ENCODE assay signal across 13 mouse cellular contexts in genomic region chr2:21037607-21038006, GRCm38 (mm10).
DNase-seq lines count a peak whose midpoint lies in the region; ATAC-seq and TF ChIP-seq lines count a peak whose summit lies in the region.
"Had no signal": no experiment of that assay in that cellular context is flagged by ENCODE, and none has a peak within 500 bp of the region (broad histone marks: within the 10 kb centered on the region; RNA-seq: fewer than 3 reads in every experiment).

No protein-coding gene starts in this region.

- H3K9ac ChIP-seq in forebrain, embryonic 13.5 days = no peak overlapping the region
- no peak overlapping the region for H3K9ac ChIP-seq in forebrain, embryonic 11.5 days (ENCODE audit: low read length)
- H3K9ac ChIP-seq: neural tube, embryonic 15.5 days had no signal

- TF ChIP-seq CTCF in left cerebral cortex, adult 2 months (IDR thresholded peaks at IDR 0.05) = no peak

- H3K4me3 ChIP-seq in forebrain, embryonic 13.5 days = no peak overlapping the region
- no peak overlapping the region for H3K4me3 ChIP-seq in forebrain, embryonic 11.5 days (ENCODE audit: low read depth, low read length)
- no peak overlapping the region for H3K4me3 ChIP-seq in left cerebral cortex, adult 2 months
- H3K4me3 ChIP-seq: neural tube, embryonic 15.5 days had no signal

- peaks cover 18% of the 10 kb centered on the region for H3K4me1 ChIP-seq in forebrain, embryonic 13.5 days
- peaks cover 2% of the 10 kb centered on the region; the same call in 1 of the 2 replicates for H3K4me1 ChIP-seq in forebrain, embryonic 11.5 days (replicated peaks; ENCODE audit: control insufficient read depth, insufficient read depth, low read length)

- H3K27me3 ChIP-seq in forebrain, embryonic 13.5 days = peaks cover 5% of the 10 kb centered on the region; the same call in 1 of the 2 replicates
- H3K27me3 ChIP-seq in forebrain, embryonic 11.5 days (ENCODE audit: control insufficient read depth, insufficient read depth, low read length) = no peaks in the 10 kb centered on the region
- H3K27me3 ChIP-seq: neural tube, embryonic 15.5 days had no signal

- no peaks in the 10 kb centered on the region for H3K9me3 ChIP-seq in forebrain, embryonic 13.5 days (replicated peaks)
- no peaks in the 10 kb centered on the region for H3K9me3 ChIP-seq in forebrain, embryonic 11.5 days (ENCODE audit: control insufficient read depth, low read length)
- H3K9me3 ChIP-seq: neural tube, embryonic 15.5 days had no signal

- no peak overlapping the region for H3K4me2 ChIP-seq in forebrain, embryonic 13.5 days
- no peak overlapping the region for H3K4me2 ChIP-seq in forebrain, embryonic 11.5 days (ENCODE audit: low read depth, low read length, severe bottlenecking)
- H3K4me2 ChIP-seq: liver, embryonic 11.5 days; neural tube, embryonic 15.5 days had no signal

- ATAC-seq in forebrain, embryonic 13.5 days = peak; percentile 37; the same call in 1 of the 2 replicates
- ATAC-seq in forebrain, embryonic 11.5 days (replicated peaks; ENCODE audit: low FRiP score) = no peak

- intact Hi-C loops in left cerebral cortex, adult 2 months (cut with DNase I) = loop anchor here (1.0 kb wide), 4 partner anchors 17 to 104 kb away; no protein-coding TSS in a partner anchor
- intact Hi-C loops in heart, postnatal 10 days (cut with DNase I) = loop anchor here (5.0 kb wide), 2 partner anchors 65 to 135 kb away; no protein-coding TSS in a partner anchor

- WGBS in forebrain, embryonic 13.5 days = 75% methylated on average over 3 of the region's 3 CpGs
- 87% methylated on average over 3 of the region's 3 CpGs for WGBS in forebrain, embryonic 11.5 days

- no peaks in the 10 kb centered on the region for H3K36me3 ChIP-seq in forebrain, embryonic 13.5 days (ENCODE audit: poor library complexity, severe bottlenecking)
- no peaks in the 10 kb centered on the region for H3K36me3 ChIP-seq in forebrain, embryonic 11.5 days (ENCODE audit: control insufficient read depth, insufficient read depth, low read length)
- H3K36me3 ChIP-seq: neural tube, embryonic 15.5 days had no signal

- DNase-seq in forebrain, embryonic 11.5 days (ENCODE audit: low spot score) = no peak
- no peak for DNase-seq in left cerebral cortex, adult 2 months (ENCODE audit: extremely low spot score in 1 of 2, low spot score in 2 of 2)
- no peak for DNase-seq in left cerebral cortex, adult 11 months (ENCODE audit: low spot score)
- peak; percentile 38 for DNase-seq in NIH3T3 (ENCODE audit: low read depth)
- peak; percentile 53 to 54 for DNase-seq in heart, postnatal 10 days
- DNase-seq in ovary, postnatal 36 days (ENCODE audit: low spot score) = no peak
- DNase-seq in right cerebral cortex, postnatal 10 days (ENCODE audit: low spot score in 2 of 2) = no peak
- DNase-seq: B cell, adult 2 months; right cerebral cortex, postnatal 4 days; thymus, adult 18-20 months had no signal

- no peak overlapping the region for H3K27ac ChIP-seq in forebrain, embryonic 13.5 days
- no peak overlapping the region for H3K27ac ChIP-seq in forebrain, embryonic 11.5 days (ENCODE audit: low read depth, low read length)
- H3K27ac ChIP-seq in left cerebral cortex, adult 2 months = peak overlapping the region; percentile 85
- H3K27ac ChIP-seq: neural tube, embryonic 15.5 days had no signal

Comparison
In these comparisons a context has a peak if more than half of its experiments do, and no peak if none do; other contexts are left out.
1. DNase-seq: peak in NIH3T3 (single experiment) and heart, postnatal 10 days (2 of 2); none in forebrain, embryonic 11.5 days (single experiment), left cerebral cortex, adult 2 months (0 of 2), left cerebral cortex, adult 11 months (single experiment), ovary, postnatal 36 days (single experiment) and right cerebral cortex, postnatal 10 days (0 of 2).